Mouse (Mus musculus): ENCODE results near the gene Micu1. TPM values are rescaled to one million over a fixed set of nuclear protein-coding genes. Genes with fewer than 3 reads are reported as not detected.

The Micu1 gene
- polyA plus RNA-seq, 1 experiment from 2014 or later, result 56.2 TPM

DNA sequence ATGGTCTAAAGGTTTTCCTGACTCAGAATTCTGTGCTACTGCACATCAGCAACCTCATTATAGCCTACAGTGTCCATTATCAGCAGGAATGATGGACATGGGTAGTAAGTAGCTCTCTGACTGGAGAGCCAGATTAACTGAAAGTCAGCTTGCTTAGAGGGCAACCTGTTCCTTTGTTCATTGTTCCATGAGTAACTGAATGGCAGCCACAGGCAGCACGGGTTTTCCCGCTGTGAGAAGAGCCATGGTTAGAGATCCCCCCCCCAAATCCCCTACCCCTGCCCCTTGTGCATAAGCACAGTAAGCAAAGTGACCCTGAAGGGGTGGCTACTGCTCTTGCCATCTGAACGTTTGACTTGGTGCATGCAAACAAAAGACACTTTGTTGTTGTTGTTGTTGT lies 78.4 kb downstream of the Micu1 start:
- DNase-seq (ENCODE audit: low spot score) (no peak), ATAC-seq (ENCODE audit: low FRiP score, low TSS enrichment) (no peak)
- no peaks in the 10 kb centered on the region for H3K27me3 ChIP-seq (ENCODE audit: control insufficient read depth, insufficient read depth, low read length)
- H3K27ac ChIP-seq (replicated peaks), result no peak overlapping the region
- TF ChIP-seq EP300 (optimal IDR thresholded peaks at IDR 0.05) (no peak), CTCF (IDR thresholded peaks at IDR 0.05; ENCODE audit: low read depth) (no peak)
- H3K36me3 ChIP-seq (ENCODE audit: control insufficient read depth, insufficient read depth, low read length), result no peaks in the 10 kb centered on the region
- no peak overlapping the region for H3K4me3 ChIP-seq (ENCODE audit: low read depth, low read length)
- 62% methylated on average over 3 of the region's 3 CpGs for WGBS
- no peaks in the 10 kb centered on the region for H3K9me3 ChIP-seq (ENCODE audit: control insufficient read depth, low read length)
- H3K4me1 ChIP-seq (replicated peaks; ENCODE audit: control insufficient read depth, insufficient read depth), result no peaks in the 10 kb centered on the region
- no peak overlapping the region for H3K4me2 ChIP-seq (replicated peaks; ENCODE audit: low read depth)
- H3K9ac ChIP-seq (ENCODE audit: low read length), result no peak overlapping the region

DNA sequence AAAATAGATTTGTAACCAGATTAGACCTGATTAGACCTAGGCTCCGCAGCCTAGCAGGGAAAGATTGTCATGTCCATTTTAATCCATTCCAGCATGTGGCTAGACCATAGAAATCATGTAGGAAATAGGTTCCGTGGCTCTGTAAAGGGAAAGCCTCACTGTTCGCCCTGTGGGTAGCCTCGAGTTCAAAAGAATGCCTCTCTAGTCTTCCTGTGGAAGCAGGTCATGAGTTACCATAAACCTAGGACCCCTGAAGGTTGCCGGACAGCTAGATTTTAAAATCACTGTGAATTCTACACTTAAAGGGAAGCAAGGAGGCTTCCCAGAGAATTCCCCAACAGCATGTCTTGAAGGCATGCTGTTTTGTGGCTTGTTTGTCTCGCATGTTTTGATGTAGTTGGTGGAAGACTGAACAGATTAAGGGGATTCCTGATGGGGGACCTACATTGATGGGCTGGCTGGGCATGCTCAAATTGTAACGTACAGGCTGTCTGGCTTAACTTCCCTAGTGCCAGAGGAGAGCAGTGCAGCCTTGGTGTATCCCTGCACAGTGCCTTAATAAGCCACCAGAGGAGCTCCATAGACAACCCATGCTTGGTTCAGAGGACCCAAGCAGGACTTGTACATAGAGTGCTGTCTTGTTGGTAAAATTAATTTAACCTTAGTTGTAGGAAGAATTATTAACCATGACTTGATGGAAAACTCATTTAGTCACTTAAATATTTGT lies 79.1 kb downstream of the Micu1 start:
- Histone ChIP-seq H3K9me3 (ENCODE audit: control insufficient read depth, low read length) (no peaks in the 10 kb centered on the region), H3K36me3 (ENCODE audit: control insufficient read depth, insufficient read depth, low read length) (no peaks in the 10 kb centered on the region), H3K4me2 (replicated peaks; ENCODE audit: low read depth) (no peak overlapping the region), H3K4me3 (ENCODE audit: low read depth, low read length) (no peak overlapping the region), H3K4me1 (replicated peaks; ENCODE audit: control insufficient read depth, insufficient read depth) (no peaks in the 10 kb centered on the region), H3K9ac (ENCODE audit: low read length) (no peak overlapping the region), H3K27me3 (ENCODE audit: control insufficient read depth, insufficient read depth, low read length) (no peaks in the 10 kb centered on the region), H3K27ac (replicated peaks) (no peak overlapping the region)
- no peak for DNase-seq (ENCODE audit: low spot score)
- ATAC-seq (ENCODE audit: low FRiP score, low TSS enrichment), result 0 out of 2 replicates have a peak, but pooled peaks have one; percentile 57
- no peak for TF ChIP-seq EP300 (optimal IDR thresholded peaks at IDR 0.05)
- TF ChIP-seq CTCF (IDR thresholded peaks at IDR 0.05; ENCODE audit: low read depth), result peak; percentile 36
- 86% methylated on average over 7 of the region's 7 CpGs for WGBS

DNA sequence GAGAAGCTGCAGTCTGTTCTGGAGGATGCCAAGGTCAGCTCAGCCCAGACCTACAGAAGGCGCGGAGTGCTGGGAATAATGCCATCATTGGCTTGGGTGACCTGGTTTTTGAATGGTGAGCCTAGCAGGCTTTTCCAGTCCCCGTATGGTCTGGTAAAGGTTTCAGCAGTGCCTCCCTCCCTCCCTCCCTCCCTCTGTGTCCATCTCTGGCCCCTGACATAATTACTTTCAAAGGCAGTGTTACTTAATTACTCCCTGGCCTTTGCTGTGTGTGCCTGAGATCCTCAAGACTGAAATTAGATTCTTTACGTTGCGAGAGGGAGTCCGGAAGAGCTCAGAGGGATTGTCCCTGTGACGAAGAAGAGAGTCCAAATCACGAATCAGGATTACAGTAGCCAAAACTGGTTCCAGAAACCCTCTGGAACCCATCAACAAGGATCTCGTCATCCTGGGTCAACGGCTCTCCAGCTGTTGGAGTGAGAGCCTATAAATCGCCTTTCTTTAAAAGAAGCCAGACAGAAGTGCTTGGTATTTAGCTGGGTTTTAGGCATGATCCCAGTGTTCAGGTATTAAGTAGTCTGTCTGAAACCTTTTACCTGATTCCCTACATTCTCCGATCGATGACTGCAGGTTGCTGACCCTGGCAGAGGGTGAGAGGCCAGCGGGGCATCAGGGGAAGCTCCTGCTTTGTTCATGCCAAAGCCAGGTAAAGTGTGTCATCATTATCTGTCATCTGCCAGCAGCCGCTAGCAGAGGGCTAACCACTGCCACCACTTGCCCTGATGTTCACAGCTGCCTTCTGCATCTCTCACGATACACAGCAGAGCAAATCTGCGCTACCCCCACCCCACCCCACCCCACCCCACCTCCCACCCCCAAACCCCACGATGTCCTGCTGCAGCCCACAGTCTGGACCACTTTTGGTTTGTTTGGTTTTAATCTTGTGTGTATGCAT lies 82.7 kb downstream of the Micu1 start:
- ATAC-seq (ENCODE audit: low FRiP score, low TSS enrichment) (no peak; the same call in 1 of the 2 replicates), DNase-seq (ENCODE audit: low spot score) (no peak)
- H3K27me3 ChIP-seq (ENCODE audit: control insufficient read depth, insufficient read depth, low read length), result no peaks in the 10 kb centered on the region
- H3K4me3 ChIP-seq (ENCODE audit: low read depth, low read length), result no peak overlapping the region
- H3K9me3 ChIP-seq (ENCODE audit: control insufficient read depth, low read length), result no peaks in the 10 kb centered on the region
- 65% methylated on average over 18 of the region's 18 CpGs for WGBS
- H3K4me2 ChIP-seq (replicated peaks; ENCODE audit: low read depth), result no peak overlapping the region
- H3K27ac ChIP-seq (replicated peaks), result no peak overlapping the region
- TF ChIP-seq CTCF (IDR thresholded peaks at IDR 0.05; ENCODE audit: low read depth) (no peak), EP300 (optimal IDR thresholded peaks at IDR 0.05) (no peak)
- no peak overlapping the region for H3K9ac ChIP-seq (ENCODE audit: low read length)
- no peaks in the 10 kb centered on the region for H3K4me1 ChIP-seq (replicated peaks; ENCODE audit: control insufficient read depth, insufficient read depth)
- peaks cover 9% of the 10 kb centered on the region; the same call in 1 of the 2 replicates for H3K36me3 ChIP-seq (ENCODE audit: control insufficient read depth, insufficient read depth, low read length)

DNA sequence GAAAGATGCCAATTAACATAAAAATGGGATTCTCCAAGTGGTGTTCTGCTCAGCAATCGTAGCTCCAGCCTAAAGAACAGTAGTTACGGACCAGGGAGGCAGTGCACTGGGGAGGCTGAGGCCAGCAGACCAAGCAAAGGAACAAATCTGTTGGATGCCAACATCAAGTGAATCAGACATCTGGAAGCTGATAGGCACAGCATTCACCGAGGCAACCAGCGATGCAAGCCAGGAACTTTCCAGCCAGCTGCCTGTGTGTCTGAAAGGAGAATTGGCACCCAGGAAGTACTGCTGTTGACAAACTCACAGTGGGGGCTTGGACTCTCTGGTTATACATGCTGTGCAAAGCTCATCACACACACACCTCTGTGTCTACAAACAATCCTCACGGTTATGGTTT lies 84.0 kb downstream of the Micu1 start:
- Histone ChIP-seq H3K9ac (ENCODE audit: low read length) (no peak overlapping the region), H3K36me3 (ENCODE audit: control insufficient read depth, insufficient read depth, low read length) (peaks cover 10% of the 10 kb centered on the region; the same call in 1 of the 2 replicates), H3K9me3 (ENCODE audit: control insufficient read depth, low read length) (no peaks in the 10 kb centered on the region), H3K4me3 (ENCODE audit: low read depth, low read length) (no peak overlapping the region), H3K4me2 (replicated peaks; ENCODE audit: low read depth) (no peak overlapping the region), H3K4me1 (replicated peaks; ENCODE audit: control insufficient read depth, insufficient read depth) (no peaks in the 10 kb centered on the region), H3K27me3 (ENCODE audit: control insufficient read depth, insufficient read depth, low read length) (no peaks in the 10 kb centered on the region), H3K27ac (replicated peaks) (no peak overlapping the region)
- TF ChIP-seq CTCF (IDR thresholded peaks at IDR 0.05; ENCODE audit: low read depth) (no peak), EP300 (optimal IDR thresholded peaks at IDR 0.05) (no peak)
- ATAC-seq (ENCODE audit: low FRiP score, low TSS enrichment) (no peak), DNase-seq (ENCODE audit: low spot score) (no peak)
- 74% methylated on average over 5 of the region's 5 CpGs for WGBS

DNA sequence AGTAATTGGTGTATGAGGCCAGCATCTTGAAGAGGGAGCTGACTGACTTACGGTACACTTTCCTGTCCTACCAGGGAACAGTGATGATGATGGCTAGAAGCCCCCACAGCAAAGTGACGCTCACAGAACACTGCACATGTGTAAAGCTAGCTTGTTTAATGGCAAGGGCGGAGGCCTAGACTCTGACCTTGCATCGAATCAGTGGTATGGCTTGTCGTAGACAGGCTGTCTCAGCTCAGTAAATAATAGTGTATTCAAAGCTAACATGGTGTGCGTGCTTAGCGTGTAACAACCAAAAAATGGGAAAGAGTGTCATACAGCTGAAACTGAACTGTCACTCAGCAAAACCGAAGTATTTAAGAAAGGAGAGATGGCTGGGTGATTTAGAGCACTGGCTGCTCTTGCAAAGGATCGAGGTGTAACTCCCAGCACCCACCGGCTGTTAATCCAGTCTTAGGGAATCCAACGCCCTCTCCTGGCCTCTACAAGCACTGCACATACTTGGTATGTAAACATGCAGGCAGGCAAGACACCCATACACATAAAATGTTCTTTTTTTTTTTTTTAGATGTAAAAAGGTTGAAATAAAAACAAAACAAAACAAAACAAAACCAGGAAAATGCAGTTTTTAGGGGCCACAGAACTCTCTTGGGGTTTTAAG lies 85.0 kb downstream of the Micu1 start:
- 70% methylated on average over 11 of the region's 11 CpGs for WGBS
- no peak for ATAC-seq (ENCODE audit: low FRiP score, low TSS enrichment)
- Histone ChIP-seq H3K9ac (ENCODE audit: low read length) (no peak overlapping the region), H3K4me1 (replicated peaks; ENCODE audit: control insufficient read depth, insufficient read depth) (no peaks in the 10 kb centered on the region), H3K36me3 (ENCODE audit: control insufficient read depth, insufficient read depth, low read length) (peaks cover 13% of the 10 kb centered on the region; the same call in 1 of the 2 replicates), H3K4me2 (replicated peaks; ENCODE audit: low read depth) (no peak overlapping the region), H3K27ac (replicated peaks) (no peak overlapping the region), H3K4me3 (ENCODE audit: low read depth, low read length) (no peak overlapping the region), H3K9me3 (ENCODE audit: control insufficient read depth, low read length) (no peaks in the 10 kb centered on the region), H3K27me3 (ENCODE audit: control insufficient read depth, insufficient read depth, low read length) (no peaks in the 10 kb centered on the region)
- no peak for DNase-seq (ENCODE audit: low spot score)
- TF ChIP-seq EP300 (optimal IDR thresholded peaks at IDR 0.05), result no peak
- TF ChIP-seq CTCF (IDR thresholded peaks at IDR 0.05; ENCODE audit: low read depth), result peak; percentile 51

All from stomach, postnatal 0 days (tissue).